Mouse (Mus musculus) neural tube, embryonic 10.5 days (tissue): ENCODE results near the gene Wnt7a.
A peak's percentile ranks its signal among the peaks of the same experiment; 100 is the strongest.

Experiments
- DNase-seq: peaks from one replicate; pipeline ENCODE4 v3.0.0-alpha.2; 2017; ENCODE audit warnings: low spot score; ENCODE audit errors: extremely low spot score

Gene Wnt7a

DNA sequence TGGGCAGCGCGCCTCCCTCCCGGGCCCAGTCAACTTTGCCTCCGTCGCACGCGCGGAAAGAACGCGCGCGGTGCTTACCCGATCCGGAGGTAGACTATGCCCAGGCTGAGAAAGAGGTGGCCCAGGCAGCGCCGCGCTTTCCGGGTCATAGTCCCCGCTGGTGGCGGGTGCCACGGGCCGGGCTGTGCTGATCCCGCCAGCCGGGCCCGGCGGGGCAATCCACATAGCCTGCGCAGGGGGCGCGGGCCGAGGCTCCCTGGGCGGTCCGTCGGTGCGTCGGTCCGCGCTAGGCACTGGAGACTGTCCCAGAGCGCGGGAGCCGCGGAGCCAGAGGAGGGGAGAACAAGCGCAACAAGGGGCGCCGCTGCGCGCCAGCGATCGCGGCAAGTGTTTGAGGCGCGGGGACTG lies at the start of gene Wnt7a:
Gene Wnt7a, minus strand, starts transcription at position 403 of the 408 bp plus-strand sequence.
- DNase-seq, result peak; percentile 59

DNA sequence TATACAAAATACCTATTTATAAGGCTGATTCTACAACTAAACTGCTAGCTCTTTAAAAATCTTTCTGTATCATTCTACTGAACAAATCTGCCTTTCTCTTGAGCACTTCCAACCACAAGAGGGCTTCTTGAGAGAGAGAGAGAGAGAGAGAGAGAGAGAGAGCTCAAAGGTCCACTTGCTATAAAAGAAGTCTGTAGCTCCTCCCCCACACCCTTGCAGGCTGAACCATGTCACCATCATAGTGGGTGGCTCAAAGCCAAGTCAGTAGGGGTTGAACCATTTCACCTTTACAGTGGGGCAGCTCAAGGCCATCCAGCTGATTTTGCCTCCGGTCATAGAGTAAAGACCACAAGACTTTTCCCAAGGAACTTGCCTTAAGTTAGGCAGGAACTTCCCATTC lies 48.3 kb upstream of the Wnt7a start:
- DNase-seq, result no peak

DNA sequence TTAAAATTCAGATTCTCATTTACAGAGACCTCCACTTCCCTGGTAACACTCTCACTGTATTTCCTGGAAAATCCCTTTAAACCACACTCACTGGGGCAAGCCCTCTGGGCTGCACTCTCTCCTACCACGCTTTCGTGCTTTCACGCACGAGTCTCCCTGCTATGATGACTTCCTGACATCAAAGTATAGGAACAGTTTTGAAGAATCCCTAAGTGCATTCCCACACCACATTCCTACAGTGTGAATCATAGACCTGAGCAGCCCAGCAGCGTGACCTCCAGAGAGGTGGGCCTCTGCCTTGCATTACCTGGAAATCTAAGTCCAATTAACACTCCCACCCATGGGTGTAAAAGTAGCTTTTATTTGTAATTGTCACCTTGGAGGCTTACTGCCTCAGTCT lies 43.4 kb upstream of the Wnt7a start:
- DNase-seq, result no peak

DNA sequence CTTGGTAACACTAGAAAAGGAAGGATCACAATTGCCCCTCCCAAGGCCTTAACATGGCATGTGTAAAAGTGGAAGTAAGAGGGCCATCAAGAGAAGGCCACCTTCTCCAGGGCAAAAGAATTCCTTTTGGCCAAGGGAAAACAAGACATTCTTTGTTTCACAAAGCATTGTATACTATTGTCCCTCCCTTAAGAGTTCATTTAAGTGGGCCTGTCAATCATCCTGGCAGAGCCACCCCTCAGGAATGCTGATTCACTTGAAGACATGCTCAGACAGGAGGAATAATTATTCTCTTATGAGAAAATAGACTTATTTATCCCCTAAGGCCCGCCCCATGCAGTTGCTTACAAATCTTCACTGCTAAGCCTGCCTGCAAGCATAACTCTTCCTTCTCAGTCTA lies 40.9 kb upstream of the Wnt7a start:
- DNase-seq, result no peak

DNA sequence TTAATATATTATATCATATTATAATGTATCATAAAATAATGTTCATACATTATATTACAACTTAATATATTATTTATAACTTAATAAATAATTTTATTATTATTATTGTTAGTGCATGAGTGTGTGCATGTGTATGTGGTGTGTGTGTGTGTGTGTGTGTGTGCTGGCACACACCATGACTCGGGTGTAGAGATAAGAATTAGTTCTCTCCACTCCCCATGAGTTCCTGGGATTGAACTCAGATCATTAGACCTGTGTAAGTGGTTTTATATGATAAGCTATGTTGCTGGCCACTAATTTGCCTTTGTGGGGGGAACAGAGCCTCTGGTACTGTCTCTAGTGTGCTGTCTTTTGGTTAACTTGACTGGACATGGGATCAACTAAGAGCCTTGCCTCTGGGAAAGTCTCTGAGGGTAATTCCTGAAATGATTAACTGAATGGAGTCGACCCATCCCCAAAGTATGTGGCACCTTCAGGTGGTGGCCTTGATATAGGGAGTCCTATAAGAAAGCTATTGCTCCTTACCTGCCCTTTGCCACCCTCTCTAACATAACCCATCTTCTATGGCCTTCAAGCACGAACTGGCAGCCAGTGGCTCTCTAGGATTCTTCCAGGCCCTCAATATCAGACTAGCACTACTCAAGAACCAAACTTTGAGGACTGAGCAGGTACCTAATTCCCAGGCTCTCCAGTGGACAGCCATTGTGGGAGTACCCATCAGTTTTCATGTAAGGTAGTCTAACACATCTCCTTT lies 38.5 kb upstream of the Wnt7a start:
- no peak for DNase-seq

DNA sequence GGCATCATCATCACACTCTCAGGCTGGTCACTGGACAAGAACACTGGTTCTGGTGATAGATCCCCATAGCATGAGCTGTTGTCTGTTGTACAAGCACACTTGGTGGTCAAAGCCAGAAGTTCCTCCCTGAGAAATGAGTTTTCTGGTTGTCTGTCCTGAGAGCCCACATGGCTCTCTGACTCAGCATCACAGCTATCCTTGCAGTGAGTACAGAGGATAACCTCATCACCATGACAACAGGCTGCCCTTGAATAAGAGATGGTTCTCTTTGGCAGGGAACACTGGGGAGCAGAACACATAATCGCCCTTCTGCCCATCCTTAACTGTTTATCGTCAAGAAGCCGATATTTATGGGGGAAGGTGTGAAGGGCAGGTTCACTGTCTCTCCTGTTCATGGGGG lies 34.2 kb upstream of the Wnt7a start:
- DNase-seq, result no peak

DNA sequence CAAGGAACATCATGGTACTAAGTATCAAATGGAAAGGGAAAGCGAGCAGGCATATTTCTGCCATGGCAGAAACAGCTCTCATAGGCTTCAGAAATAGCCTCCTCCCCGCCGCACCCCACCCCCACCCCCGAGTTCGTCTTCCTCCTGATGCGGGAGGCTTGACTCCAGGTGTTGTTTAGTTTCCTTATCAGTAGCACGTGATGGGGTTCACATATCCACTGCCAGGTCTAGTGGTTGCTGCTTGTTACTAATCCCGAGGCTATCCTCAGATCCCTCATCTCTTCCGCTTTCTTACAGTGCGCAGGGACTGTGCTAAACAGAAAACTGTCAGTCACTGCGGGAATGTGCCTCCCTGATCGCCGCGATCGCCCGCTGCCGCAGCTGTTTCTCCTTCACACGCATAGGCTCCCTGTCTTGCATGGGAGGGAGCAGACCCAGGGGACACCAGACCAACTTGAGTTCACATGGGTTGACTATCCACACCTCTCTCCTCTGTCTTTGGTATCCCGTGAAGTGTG lies 30.0 kb upstream of the Wnt7a start:
- no peak for DNase-seq

DNA sequence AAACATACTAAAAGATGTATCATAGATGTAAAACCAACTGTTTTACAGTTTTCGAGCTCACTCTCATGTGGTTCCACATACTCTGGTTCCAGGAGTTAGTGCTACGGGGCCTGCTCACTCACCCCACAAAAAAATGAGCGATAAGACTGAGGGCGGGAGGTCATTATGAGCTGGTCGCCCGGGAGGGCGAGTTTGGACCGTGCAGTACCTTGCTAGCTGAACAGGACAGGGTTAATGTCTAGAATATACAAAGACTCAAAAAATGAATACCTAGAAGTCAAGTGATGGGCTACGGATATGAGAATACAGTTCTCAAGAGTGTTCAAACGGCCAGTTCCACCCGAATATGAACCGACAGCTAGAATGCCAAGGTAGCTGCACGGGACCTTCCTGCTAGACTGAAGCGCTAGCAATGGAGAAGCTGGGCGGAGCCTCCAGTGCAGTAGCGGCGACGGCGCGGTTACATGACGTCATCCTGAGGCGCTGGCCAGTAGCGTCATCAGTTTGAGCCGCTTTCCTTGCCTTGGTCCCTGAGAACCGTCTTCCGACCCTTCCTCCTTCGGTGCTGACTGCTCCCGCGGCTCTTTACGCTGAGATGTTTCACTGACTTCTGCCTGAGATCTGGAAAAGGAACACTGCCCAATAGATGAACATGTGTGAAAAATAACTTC lies 29.4 kb upstream of the Wnt7a start:
- DNase-seq, result peak; percentile 96

DNA sequence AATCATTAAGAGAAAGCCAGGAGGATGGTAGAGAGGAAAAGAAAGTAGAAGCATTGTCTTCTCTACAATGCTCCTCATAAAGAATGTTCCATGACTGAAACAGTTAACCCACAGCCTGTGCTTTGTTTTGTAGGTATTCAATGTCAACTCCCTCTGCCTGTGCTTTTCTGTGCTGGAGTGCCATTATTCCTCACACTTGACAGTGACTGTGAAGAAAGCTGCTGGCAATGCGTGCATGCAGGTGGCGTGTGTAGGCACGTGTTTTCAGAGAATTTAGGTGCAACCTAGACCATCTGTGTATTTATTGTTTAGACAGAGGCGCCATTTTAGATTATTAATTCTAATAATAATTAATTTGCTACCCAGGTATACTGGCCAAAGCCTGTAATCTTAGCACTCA lies 13.0 kb upstream of the Wnt7a start:
- DNase-seq, result no peak

DNA sequence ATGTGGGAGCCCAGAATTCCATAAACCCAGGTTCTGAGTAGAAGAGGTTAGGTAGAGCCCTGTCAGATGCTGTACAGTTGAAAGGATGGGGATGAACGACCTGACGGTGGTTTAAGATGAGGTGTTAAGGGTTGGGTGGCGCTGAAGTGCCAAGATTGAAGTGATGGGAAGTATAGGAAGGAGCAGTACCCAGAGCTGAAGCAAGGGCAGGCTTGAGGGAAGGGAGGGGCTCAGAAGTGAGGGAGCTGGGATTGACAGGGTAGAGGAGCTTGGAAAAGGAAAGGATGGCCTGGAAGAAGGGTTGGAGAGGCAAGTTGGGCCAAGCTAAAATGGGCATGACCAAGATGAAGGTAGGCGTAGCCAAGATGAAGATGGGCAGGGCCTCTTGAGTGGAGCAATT lies 10.5 kb upstream of the Wnt7a start:
- no peak for DNase-seq

DNA sequence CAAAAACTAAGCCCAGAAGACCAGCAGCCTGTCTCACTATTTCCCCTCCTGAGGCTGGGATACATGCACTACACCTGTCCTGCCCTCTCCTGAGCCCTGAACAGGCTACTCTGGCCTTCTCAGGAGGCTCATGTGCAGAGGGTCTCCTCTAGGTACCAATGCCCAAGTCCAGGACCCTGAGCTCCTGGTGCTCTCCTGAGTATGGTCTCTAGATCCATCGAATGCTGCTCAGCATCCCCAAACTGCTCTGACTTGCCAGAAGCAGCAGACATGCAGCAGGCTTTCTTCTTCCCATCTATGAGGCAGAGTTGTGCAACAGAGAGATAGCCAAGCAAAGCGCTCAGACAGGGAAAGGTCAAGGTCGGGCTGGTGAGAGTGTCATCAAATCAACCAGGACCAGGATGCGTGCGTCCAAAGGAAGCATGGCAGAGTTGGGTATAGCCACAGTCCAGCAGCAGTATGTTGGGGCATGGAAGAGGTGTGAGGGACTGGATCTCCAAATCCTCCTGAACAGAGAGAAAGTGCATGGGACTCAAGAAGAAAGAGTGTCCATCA lies 6.2 kb upstream of the Wnt7a start:
- no peak for DNase-seq

DNA sequence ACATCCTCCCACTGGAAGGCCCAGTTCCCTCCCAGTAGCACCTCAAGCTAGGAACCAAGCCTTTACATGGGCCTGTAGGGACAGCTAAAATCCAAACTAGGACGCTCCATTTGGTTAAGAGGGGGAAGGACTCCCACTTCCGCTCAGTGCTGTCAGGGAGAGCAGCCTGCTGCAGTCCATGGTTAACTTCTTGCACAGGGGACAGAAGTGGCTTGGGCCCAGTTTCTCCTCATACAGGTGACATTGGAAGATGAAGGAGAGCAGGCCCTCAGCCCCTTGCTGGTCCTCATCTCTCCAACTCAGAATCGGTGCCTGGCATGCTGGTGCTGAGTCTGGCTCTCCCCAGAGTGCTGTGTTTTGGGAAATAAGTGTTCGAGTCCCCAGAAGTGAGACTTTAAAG lies 5.0 kb upstream of the Wnt7a start:
- DNase-seq, result no peak

DNA sequence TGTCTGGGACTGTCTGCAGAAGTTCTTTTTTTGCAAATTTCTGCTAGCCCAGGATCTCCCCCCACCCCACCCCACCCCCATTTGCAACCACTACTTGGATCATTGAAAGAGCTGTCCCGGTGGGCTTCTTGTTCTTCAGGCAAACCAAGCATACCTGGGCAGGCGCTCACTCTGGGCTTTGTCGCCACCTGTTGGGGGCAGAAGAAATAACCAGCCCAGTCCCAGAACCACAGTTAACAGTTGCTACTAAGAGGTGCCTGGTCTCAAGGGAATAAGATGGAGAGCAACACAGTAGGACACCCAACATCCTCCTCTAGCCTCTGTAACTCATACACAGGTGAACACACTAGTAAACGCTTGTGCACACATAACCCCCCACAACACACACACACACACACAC lies 3.7 kb upstream of the Wnt7a start:
- DNase-seq, result peak; percentile 65

DNA sequence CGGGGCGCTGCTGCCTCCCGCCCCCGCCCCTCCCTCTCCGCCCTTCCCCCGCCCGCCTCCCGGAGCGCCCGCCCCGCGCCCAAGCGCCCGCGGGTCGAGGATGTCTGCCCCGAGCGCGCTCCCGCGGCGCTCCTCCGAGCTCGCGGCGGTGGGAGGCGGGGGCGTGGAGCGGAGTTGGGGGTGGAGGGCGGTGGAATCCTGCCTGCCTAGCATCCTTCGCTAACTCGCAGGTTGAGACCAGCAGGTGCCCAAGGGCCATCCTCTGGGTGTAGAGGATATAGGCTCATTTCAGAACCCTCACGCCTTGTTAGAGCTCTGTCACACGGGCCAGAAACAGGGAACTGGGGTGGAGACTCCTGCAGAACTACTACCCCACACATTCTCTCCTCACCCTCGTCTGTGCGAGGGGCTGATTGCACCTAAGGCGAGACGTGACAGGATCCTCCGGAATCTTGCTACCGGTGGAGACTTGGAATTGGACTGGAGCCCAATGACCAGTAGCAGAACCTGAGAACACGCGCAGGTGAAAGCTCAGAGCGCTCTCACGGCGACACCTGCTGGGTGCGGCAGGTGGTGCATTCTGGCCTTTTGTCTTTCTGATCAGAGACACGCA lies 312 bp upstream of the Wnt7a start:
- DNase-seq, result peak; percentile 79

DNA sequence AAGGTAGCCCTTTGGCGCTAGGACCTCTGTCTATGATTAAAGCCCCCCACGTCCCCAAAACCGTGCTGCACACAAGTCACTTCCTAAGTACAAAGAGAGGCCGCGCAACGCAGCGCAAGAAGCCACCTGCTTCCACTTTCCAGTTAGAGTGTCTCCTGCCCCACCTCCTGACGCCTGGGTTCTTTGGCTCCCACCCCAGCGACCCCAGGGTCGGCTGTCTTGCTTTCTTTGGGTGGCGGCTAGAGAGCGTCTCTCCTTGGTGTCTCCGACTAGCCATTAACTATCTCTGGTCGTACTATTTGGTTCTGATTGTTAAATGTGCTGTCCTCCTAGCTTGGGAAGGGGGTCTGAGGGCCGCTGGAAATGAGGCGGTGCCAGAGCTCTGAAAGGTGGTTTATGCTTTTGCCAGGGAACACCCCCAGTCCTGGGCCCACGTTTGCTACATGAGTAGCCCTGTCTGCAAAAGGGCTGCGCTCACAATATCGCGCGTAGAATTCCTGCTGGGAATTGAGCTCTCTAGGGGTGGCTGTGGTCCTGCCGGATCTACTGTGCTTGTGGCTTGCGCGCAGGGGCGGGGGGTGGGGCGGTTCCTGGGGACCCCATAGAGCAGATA lies 889 bp downstream of the Wnt7a start:
- DNase-seq, result peak; percentile 59

DNA sequence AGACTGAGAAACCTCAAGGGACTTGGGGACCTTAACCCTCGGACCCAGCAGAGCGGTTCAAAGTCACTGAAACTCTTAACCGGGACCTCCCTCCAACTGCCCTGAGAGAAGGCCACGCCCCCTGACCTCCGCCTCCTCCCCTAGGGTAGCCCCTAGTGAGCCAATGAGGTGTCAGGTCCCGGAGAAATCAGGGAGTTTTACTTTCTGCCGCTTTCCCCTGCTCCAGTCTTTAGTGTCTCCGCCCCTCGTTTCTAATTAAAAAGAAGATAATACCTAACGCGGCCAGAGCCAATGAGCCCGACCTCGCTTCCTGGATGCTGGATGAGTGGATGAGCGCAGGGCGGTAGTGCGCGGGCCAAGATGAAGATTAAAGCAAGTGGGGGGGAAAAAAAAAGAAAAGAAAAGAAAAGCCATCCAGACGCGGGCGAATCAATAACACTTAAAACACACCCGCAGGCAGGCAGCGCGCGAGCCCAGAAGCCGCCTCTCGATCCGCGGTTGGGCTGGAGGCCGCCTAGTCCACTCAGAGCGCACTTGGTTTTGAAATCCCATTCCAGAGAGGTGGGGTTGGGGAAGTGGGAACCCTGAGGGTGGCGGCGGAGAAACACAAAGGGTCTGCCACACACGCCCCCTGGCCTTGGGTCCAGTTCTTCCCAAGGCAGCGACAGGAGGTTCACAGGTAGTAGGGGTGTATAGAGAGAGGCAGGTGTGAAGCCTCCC lies 1.6 kb downstream of the Wnt7a start:
- peak; percentile 52 for DNase-seq

DNA sequence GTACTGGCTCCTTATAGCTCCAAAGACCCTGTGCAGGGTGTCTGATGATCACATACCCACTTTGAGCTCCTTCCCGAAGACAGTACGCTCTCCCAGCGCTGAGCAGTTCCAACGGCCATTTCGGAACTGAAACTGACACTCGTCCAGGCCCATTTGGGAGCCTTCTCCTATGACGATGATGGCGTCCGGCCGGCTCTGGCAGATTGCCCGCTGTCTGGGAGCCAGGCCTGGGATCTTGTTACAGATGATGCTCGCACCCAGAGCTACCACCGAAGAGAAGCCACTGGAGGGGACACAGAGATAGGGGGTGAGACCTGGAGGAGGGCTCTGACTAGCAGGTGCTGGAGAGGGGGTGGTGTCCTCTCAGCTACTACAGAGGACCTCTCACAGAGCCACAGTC lies 2.5 kb downstream of the Wnt7a start:
- no peak for DNase-seq

DNA sequence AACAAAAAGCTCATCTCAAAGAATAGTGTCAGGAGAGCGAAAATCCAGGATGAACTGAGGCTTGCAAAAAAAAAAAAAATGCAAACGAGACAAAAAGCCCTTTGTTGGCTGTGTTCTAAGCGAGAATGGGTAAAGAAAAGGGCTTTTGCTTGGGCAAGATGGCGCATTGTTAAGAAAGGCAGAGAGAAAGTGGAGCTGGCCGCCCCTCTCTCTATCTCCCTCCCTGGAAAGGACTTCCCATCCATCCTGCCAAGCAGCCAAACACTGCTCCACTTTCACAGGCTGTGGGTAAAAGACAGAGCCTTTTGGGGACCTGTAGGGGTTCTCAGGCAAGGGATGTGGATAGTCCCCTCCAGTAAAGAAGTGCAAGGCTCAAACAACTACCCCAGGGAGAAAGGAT lies 9.6 kb downstream of the Wnt7a start:
- DNase-seq, result no peak

DNA sequence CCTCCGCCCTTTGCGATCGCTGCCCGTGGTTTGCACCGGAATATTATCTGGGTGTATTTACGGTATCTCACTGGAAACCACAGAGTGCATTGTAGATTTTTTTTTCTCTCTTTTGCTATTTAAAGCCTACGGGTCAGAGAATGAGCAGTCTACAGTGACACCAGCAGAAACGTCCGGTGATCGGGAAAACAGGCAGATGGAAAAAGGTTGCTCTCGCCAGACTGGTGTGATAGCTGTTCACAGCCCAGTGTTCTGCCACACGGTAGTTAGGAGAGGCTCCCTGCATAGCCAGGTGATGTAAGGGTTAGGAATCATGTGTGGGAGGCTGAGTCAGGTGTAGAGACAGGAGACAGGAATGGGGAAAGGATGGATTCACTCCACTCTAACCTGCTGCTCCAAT lies 10.6 kb downstream of the Wnt7a start:
- DNase-seq, result no peak

DNA sequence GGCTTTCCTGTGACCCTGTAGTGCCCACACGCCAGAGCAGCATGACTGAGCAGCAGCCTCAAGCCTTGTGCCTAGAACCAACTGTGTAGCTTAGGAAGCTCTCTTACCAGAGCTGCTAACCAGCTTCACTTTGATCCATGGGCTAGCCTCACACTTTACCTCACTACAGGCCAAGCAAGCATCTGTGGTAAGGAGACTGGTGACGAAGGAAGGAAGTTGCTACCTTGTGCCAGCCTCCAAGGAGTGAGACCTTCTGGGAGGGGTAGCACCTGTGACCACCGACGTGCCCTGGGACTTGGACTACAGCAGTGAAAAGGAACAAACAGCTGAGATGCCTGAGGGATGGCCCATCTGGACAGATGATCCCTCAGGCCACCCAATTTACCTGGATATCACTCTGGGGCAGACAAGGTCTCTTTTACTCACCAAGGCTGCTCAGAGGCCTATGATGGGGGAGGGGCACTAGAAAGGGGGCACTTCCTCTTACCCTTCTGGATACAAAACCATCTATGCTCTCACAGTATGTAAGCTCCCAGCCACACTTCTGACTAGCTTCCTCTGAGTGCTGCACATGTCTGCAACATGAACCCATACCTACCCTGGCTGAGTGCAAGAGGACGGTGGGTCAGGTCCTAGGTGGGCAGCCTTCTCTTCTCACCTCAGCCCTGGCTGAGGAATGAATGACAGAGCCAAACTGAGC lies 18.5 kb downstream of the Wnt7a start:
- DNase-seq, result no peak

DNA sequence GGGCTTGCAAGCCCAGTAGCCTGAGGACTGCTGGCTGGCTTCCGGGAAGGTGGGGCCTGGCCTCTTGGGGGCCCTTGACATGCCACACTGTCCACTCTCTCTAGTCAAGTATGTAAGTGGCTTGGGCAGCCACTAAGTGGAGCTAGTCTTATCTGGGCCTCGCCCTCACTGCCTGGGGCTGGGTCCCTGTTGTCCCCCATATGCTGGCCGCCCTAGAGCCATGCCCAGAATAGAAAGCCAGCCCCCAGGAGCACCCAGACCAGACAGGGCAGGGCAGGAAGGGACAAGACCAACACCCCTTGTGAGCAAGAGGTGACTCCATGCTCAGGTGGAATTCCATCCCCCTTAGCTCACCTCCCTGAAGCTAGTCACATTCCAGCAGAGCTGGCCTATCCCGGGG lies 22.0 kb downstream of the Wnt7a start:
- DNase-seq, result no peak
